In genomic region chr17:46915129-46915528, GRCm38 (mm10) we compare ENCODE assay signal across 22 mouse cellular contexts. TPM values are rescaled to one million over a fixed set of nuclear protein-coding genes. Genes with fewer than 3 reads are reported as not detected.
"Had no signal": no experiment of that assay in that cellular context is flagged by ENCODE, and none has a peak within 500 bp of the region (broad histone marks: within the 10 kb centered on the region; RNA-seq: fewer than 3 reads in every experiment).

No protein-coding gene starts in this region.

- H3K27me3 ChIP-seq: liver, embryonic 15.5 days; lung, embryonic 15.5 days; midbrain, embryonic 12.5 days; neural tube, embryonic 12.5 days had no signal

- H3K4me3 ChIP-seq: liver, embryonic 13.5 days; liver, embryonic 15.5 days; lung, embryonic 15.5 days; megakaryocyte, embryonic 14.5 days; midbrain, embryonic 12.5 days; neural tube, embryonic 12.5 days had no signal

- DNase-seq: liver, embryonic 13.5 days; liver, postnatal 0 days; lung, adult 2 months; lung, postnatal 14 days; lung, postnatal 36 days; midbrain, embryonic 14.5 days; right cerebral cortex, postnatal 14 days; thymus, adult 18-20 months; thymus, postnatal 14 days; thymus, postnatal 36 days had no signal

- H3K4me2 ChIP-seq: liver, embryonic 13.5 days; liver, embryonic 15.5 days; lung, embryonic 15.5 days; midbrain, embryonic 12.5 days; neural tube, embryonic 12.5 days had no signal

- H3K4me1 ChIP-seq: liver, embryonic 13.5 days; liver, embryonic 15.5 days; lung, embryonic 15.5 days; neural tube, embryonic 12.5 days had no signal

- H3K36me3 ChIP-seq: liver, embryonic 13.5 days; liver, embryonic 15.5 days; lung, embryonic 15.5 days; midbrain, embryonic 12.5 days; neural tube, embryonic 12.5 days had no signal

- H3K9me3 ChIP-seq: liver, embryonic 13.5 days; liver, embryonic 15.5 days; lung, embryonic 15.5 days; megakaryocyte, embryonic 14.5 days; midbrain, embryonic 12.5 days; neural tube, embryonic 12.5 days had no signal

- ATAC-seq: liver, postnatal 0 days; lung, postnatal 0 days had no signal

- H3K9ac ChIP-seq: liver, embryonic 13.5 days; liver, embryonic 15.5 days; liver, postnatal 0 days; lung, embryonic 15.5 days; midbrain, embryonic 12.5 days; neural tube, embryonic 12.5 days had no signal

- H3K27ac ChIP-seq: liver, embryonic 13.5 days; liver, embryonic 15.5 days; lung, embryonic 15.5 days; macrophage; midbrain, embryonic 12.5 days; neural tube, embryonic 12.5 days had no signal

RNA-seq across cellular contexts. Expression of gene Prph2, which starts 4.9 kb away (rescaled TPM):
- polyA plus RNA-seq: liver, embryonic 13.5 days; liver, embryonic 15.5 days; liver, postnatal 0 days; lung, adult 2 months; lung, embryonic 15.5 days; lung, postnatal 0 days; macrophage; midbrain, embryonic 12.5 days; midbrain, embryonic 14.5 days; midbrain, postnatal 0 days; neural tube, embryonic 12.5 days; neural tube, embryonic 14.5 days; spleen, adult 2 months; stomach, embryonic 14.5 days; thymus, postnatal 0 days had no signal
